Mouse (Mus musculus): ENCODE measurements around the gene Tfeb.

Gene Tfeb

GRCm38 (mm10) chr17:47787632-47788031 is 50.8 kb downstream of the Tfeb start:
- DNase-seq (ENCODE audit: low spot score in 2 of 2) = no peak

- DNase-seq (ENCODE audit: low spot score in 2 of 2) = no peak
These were observed 51.5 kb downstream of the Tfeb start for GRCm38 (mm10) chr17:47788306-47788705.

GRCm38 (mm10) chr17:47788996-47789395 is 52.2 kb downstream of the Tfeb start:
- DNase-seq (ENCODE audit: low spot score in 2 of 2) = no peak

- peak in 1 of 2 experiments; percentile 55 for DNase-seq (ENCODE audit: low spot score in 2 of 2)
These were observed 55.5 kb downstream of the Tfeb start for GRCm38 (mm10) chr17:47792098-47792863.

GRCm38 (mm10) chr17:47793377-47793776 is 56.5 kb downstream of the Tfeb start:
- peak; percentile 74 to 81 for DNase-seq (ENCODE audit: low spot score in 2 of 2)

GRCm38 (mm10) chr17:47795446-47795845 is 58.6 kb downstream of the Tfeb start:
- DNase-seq (ENCODE audit: low spot score in 2 of 2) = peak in 1 of 2 experiments; percentile 20

GRCm38 (mm10) chr17:47796156-47796816 is 59.5 kb downstream of the Tfeb start:
- no peak for DNase-seq (ENCODE audit: low spot score in 2 of 2)

GRCm38 (mm10) chr17:47796968-47797367 is 60.1 kb downstream of the Tfeb start:
- no peak for DNase-seq (ENCODE audit: low spot score in 2 of 2)

GRCm38 (mm10) chr17:47797383-47797782 is 60.6 kb downstream of the Tfeb start:
- DNase-seq (ENCODE audit: low spot score in 2 of 2) = no peak

- no peak for DNase-seq (ENCODE audit: low spot score in 2 of 2)
These were observed 66.0 kb downstream of the Tfeb start for GRCm38 (mm10) chr17:47802806-47803205.

GRCm38 (mm10) chr17:47803662-47804061 is 66.8 kb downstream of the Tfeb start:
- no peak for DNase-seq (ENCODE audit: low spot score in 2 of 2)

- no peak for DNase-seq (ENCODE audit: low spot score in 2 of 2)
These were observed 68.4 kb downstream of the Tfeb start for GRCm38 (mm10) chr17:47805047-47805835.

- DNase-seq (ENCODE audit: low spot score in 2 of 2) = no peak
These were observed 69.4 kb downstream of the Tfeb start for GRCm38 (mm10) chr17:47806230-47806629.

GRCm38 (mm10) chr17:47811265-47811800 is 74.5 kb downstream of the Tfeb start:
- DNase-seq (ENCODE audit: low spot score in 2 of 2) = no peak

- DNase-seq (ENCODE audit: low spot score in 2 of 2) = no peak
These were observed 75.4 kb downstream of the Tfeb start for GRCm38 (mm10) chr17:47812200-47812599.

- DNase-seq (ENCODE audit: low spot score in 2 of 2) = no peak
These were observed 76.8 kb downstream of the Tfeb start for GRCm38 (mm10) chr17:47813616-47814015.

- DNase-seq (ENCODE audit: low spot score in 2 of 2) = no peak
These were observed 77.7 kb downstream of the Tfeb start for GRCm38 (mm10) chr17:47814496-47814895.

- no peak for DNase-seq (ENCODE audit: low spot score in 2 of 2)
These were observed 78.6 kb downstream of the Tfeb start for GRCm38 (mm10) chr17:47815446-47815845.

GRCm38 (mm10) chr17:47818038-47818725 is 81.4 kb downstream of the Tfeb start:
- DNase-seq (ENCODE audit: low spot score in 2 of 2) = no peak

GRCm38 (mm10) chr17:47821339-47821738 is 84.5 kb downstream of the Tfeb start:
- DNase-seq (ENCODE audit: low spot score in 2 of 2) = no peak

- DNase-seq (ENCODE audit: low spot score in 2 of 2) = no peak
These were observed 94.3 kb downstream of the Tfeb start for GRCm38 (mm10) chr17:47831161-47831560.
